Mouse (Mus musculus): Measurements from ENCODE around the gene Lman2l. TPM values are rescaled to one million over a fixed set of nuclear protein-coding genes. Genes with fewer than 3 reads are reported as not detected.

The Lman2l gene
- polyA plus RNA-seq, 1 experiment = 26.9 TPM

- H3K4me3 ChIP-seq (ENCODE audit: low read depth, low read length) = no peak overlapping the region
- H3K27me3 ChIP-seq (ENCODE audit: control insufficient read depth, insufficient read depth, low read length, poor library complexity, severe bottlenecking) = no peaks in the 10 kb centered on the region
- H3K4me1 ChIP-seq (ENCODE audit: control insufficient read depth, insufficient read depth, low read length) = no peaks in the 10 kb centered on the region
- no peak overlapping the region for H3K27ac ChIP-seq (ENCODE audit: insufficient read depth, low read length)
- TF ChIP-seq EP300 (IDR thresholded peaks at IDR 0.05; ENCODE audit: insufficient read depth, low read depth, low read length) = no peak
- TF ChIP-seq CTCF (IDR thresholded peaks at IDR 0.05; ENCODE audit: low read depth, low read length) = no peak
- no peak for TF ChIP-seq POLR2A (IDR thresholded peaks at IDR 0.05; ENCODE audit: insufficient read depth, low read length)
- H3K36me3 ChIP-seq (ENCODE audit: control insufficient read depth, insufficient read depth, low read length, poor library complexity, severe bottlenecking) = no peaks in the 10 kb centered on the region
- no peaks in the 10 kb centered on the region for H3K9me3 ChIP-seq (replicated peaks; ENCODE audit: control insufficient read depth, insufficient read depth, low read length, poor library complexity, severe bottlenecking)
- no peak overlapping the region for H3K9ac ChIP-seq (ENCODE audit: low read depth, poor library complexity, severe bottlenecking)
These were observed 40.0 kb upstream of the Lman2l start for GRCm38 (mm10) chr1:36485080-36485479.

DNA sequence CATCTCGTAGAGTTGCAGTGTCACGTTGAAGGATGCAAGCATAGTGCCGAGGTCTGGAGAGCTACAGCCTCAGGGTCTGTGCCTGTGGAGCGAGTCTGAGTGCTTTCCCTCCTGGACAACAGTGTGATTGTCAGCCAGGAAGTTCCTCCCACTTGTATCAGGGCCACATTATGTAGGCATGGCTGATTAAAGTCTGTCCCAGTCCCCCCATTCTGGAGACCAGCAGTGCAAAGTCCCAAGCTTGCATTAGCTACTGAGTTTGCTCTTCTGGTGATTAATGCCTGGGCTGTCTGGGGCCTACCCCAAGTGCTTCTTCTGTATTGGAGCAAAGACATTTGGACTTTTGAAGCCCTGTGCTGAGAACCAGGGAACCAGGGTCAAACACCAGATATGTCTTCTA lies 38.8 kb upstream of the Lman2l start:
- TF ChIP-seq CTCF (IDR thresholded peaks at IDR 0.05; ENCODE audit: low read depth, low read length) (no peak), EP300 (IDR thresholded peaks at IDR 0.05; ENCODE audit: insufficient read depth, low read depth, low read length) (no peak), POLR2A (IDR thresholded peaks at IDR 0.05; ENCODE audit: insufficient read depth, low read length) (no peak)
- no peaks in the 10 kb centered on the region for H3K4me1 ChIP-seq (ENCODE audit: control insufficient read depth, insufficient read depth, low read length)
- no peaks in the 10 kb centered on the region for H3K9me3 ChIP-seq (replicated peaks; ENCODE audit: control insufficient read depth, insufficient read depth, low read length, poor library complexity, severe bottlenecking)
- no peak overlapping the region for H3K4me3 ChIP-seq (ENCODE audit: low read depth, low read length)
- no peaks in the 10 kb centered on the region for H3K27me3 ChIP-seq (ENCODE audit: control insufficient read depth, insufficient read depth, low read length, poor library complexity, severe bottlenecking)
- H3K9ac ChIP-seq (ENCODE audit: low read depth, poor library complexity, severe bottlenecking) = no peak overlapping the region
- H3K27ac ChIP-seq (ENCODE audit: insufficient read depth, low read length) = no peak overlapping the region
- H3K36me3 ChIP-seq (ENCODE audit: control insufficient read depth, insufficient read depth, low read length, poor library complexity, severe bottlenecking) = no peaks in the 10 kb centered on the region

DNA sequence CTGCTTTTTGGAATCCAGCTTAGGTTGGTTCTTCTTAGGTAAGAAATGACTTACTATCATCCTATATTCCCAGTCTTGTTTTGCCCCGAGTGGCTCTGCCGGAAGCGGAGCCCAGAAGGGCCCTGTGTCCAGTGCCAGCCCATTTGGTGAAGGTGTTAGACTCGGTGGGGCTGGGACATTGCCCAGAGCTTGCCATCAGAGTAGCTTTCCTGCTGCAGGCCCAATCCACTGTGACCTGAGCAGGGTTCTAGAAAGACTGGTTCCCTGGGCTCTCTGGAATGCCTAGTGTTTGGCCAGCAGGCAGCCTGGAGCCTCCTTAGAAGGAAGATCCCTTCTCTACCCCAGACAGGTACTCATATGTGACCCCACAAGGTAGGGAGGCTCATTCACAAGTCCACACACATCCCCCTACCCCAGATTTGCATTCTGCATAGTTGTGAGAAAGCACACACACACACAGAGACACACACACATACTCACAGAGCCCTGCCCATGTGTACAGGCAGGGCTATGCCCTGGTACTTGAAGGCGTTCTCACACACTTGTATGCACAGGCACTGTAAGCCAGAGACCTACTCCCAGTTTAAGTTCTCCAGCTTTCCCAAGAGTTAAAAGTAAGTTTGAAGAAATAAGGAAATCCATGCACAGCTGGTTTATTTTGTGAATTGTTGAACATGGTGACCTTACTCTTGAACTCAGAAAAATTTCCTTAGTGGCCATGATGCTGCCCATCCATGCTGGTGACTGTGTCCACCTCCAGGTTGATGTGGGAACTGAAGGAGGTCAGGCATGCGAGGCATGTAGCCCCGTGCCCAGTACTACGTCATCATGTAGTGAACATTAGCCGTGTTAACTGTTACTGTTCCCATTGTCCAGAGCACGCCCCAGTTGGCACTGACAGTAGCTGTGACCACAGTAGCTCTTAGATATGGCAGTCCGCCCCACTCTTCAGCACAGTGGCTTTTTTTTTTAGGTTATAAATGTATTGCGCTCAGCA lies 35.1 kb upstream of the Lman2l start:
- Histone ChIP-seq H3K27ac (ENCODE audit: insufficient read depth, low read length) (no peak overlapping the region), H3K9me3 (replicated peaks; ENCODE audit: control insufficient read depth, insufficient read depth, low read length, poor library complexity, severe bottlenecking) (no peaks in the 10 kb centered on the region), H3K4me3 (ENCODE audit: low read depth, low read length) (no peak overlapping the region), H3K4me1 (ENCODE audit: control insufficient read depth, insufficient read depth, low read length) (no peaks in the 10 kb centered on the region), H3K36me3 (ENCODE audit: control insufficient read depth, insufficient read depth, low read length, poor library complexity, severe bottlenecking) (no peaks in the 10 kb centered on the region), H3K27me3 (ENCODE audit: control insufficient read depth, insufficient read depth, low read length, poor library complexity, severe bottlenecking) (no peaks in the 10 kb centered on the region), H3K9ac (ENCODE audit: low read depth, poor library complexity, severe bottlenecking) (no peak overlapping the region)
- TF ChIP-seq EP300 (IDR thresholded peaks at IDR 0.05; ENCODE audit: insufficient read depth, low read depth, low read length) (no peak), POLR2A (IDR thresholded peaks at IDR 0.05; ENCODE audit: insufficient read depth, low read length) (no peak), CTCF (IDR thresholded peaks at IDR 0.05; ENCODE audit: low read depth, low read length) (no peak)

DNA sequence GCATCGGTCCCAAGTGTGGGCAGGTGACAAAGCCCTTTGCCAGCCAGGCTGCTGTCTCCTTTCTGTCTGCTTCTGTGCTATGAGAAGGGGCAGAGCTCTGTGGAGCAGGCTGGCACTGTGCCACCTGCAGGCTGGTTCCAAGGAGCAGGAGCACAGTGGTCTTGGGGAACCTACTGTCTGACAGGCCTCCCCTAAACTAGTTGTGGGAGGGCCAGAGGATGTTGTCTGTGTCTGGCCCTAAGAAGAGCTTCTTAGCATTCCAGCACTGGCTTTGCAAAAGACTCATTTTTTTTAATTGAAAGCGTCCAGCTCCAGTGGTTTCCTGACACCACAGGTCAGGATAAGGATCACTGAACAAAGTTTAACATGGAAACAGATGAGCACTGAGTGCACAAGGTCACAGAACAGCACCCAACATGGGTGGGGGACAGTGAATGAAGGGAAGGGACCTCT lies 33.3 kb upstream of the Lman2l start:
- TF ChIP-seq CTCF (IDR thresholded peaks at IDR 0.05; ENCODE audit: low read depth, low read length) (no peak), POLR2A (IDR thresholded peaks at IDR 0.05; ENCODE audit: insufficient read depth, low read length) (no peak), EP300 (IDR thresholded peaks at IDR 0.05; ENCODE audit: insufficient read depth, low read depth, low read length) (no peak)

GRCm38 (mm10) chr1:36476426-36476825 lies 31.4 kb upstream of the Lman2l start:
- no peak for TF ChIP-seq CTCF (IDR thresholded peaks at IDR 0.05; ENCODE audit: low read depth, low read length)
- TF ChIP-seq EP300 (IDR thresholded peaks at IDR 0.05; ENCODE audit: insufficient read depth, low read depth, low read length) = no peak
- no peak for TF ChIP-seq POLR2A (IDR thresholded peaks at IDR 0.05; ENCODE audit: insufficient read depth, low read length)
- H3K9ac ChIP-seq (ENCODE audit: low read depth, poor library complexity, severe bottlenecking) = no peak overlapping the region
- H3K27me3 ChIP-seq (ENCODE audit: control insufficient read depth, insufficient read depth, low read length, poor library complexity, severe bottlenecking) = no peaks in the 10 kb centered on the region
- H3K9me3 ChIP-seq (replicated peaks; ENCODE audit: control insufficient read depth, insufficient read depth, low read length, poor library complexity, severe bottlenecking) = no peaks in the 10 kb centered on the region
- H3K36me3 ChIP-seq (ENCODE audit: control insufficient read depth, insufficient read depth, low read length, poor library complexity, severe bottlenecking) = no peaks in the 10 kb centered on the region
- no peaks in the 10 kb centered on the region for H3K4me1 ChIP-seq (ENCODE audit: control insufficient read depth, insufficient read depth, low read length)
- H3K27ac ChIP-seq (ENCODE audit: insufficient read depth, low read length) = no peak overlapping the region
- H3K4me3 ChIP-seq (ENCODE audit: low read depth, low read length) = no peak overlapping the region

More for the DNA sequence above, 33.3 kb upstream of the Lman2l start:
- no peak overlapping the region for H3K4me3 ChIP-seq (ENCODE audit: low read depth, low read length)
- no peaks in the 10 kb centered on the region for H3K27me3 ChIP-seq (ENCODE audit: control insufficient read depth, insufficient read depth, low read length, poor library complexity, severe bottlenecking)
- no peak overlapping the region for H3K9ac ChIP-seq (ENCODE audit: low read depth, poor library complexity, severe bottlenecking)
- no peaks in the 10 kb centered on the region for H3K9me3 ChIP-seq (replicated peaks; ENCODE audit: control insufficient read depth, insufficient read depth, low read length, poor library complexity, severe bottlenecking)
- H3K36me3 ChIP-seq (ENCODE audit: control insufficient read depth, insufficient read depth, low read length, poor library complexity, severe bottlenecking) = no peaks in the 10 kb centered on the region
- no peak overlapping the region for H3K27ac ChIP-seq (ENCODE audit: insufficient read depth, low read length)
- no peaks in the 10 kb centered on the region for H3K4me1 ChIP-seq (ENCODE audit: control insufficient read depth, insufficient read depth, low read length)

All from ES-Bruce4 (cell line).